Mouse (Mus musculus): ENCODE measurements around the gene Cd164l2. TPM values are rescaled to one million over a fixed set of nuclear protein-coding genes. Genes with fewer than 3 reads are reported as not detected.

Cd164l2 gene
- 6.2 and 6.9 TPM in 2 replicates for total RNA-seq (2014; rRNA removed)
- 9.6 and 11.9 TPM in 2 replicates for polyA plus RNA-seq (2015; fragmentation: Nextera tagmentation; extraction: Ambion mirVana)

- Histone ChIP-seq H3K4me1 (ENCODE audit: insufficient read depth, low read length) (no peaks in the 10 kb centered on the region), H3K4me2 (ENCODE audit: low read depth, low read length) (peak within 1 kb of the TSS; percentile 98), H3K27ac (peak within 1 kb of the TSS; percentile 59; the same call in 1 of the 2 replicates), H3K27me3 (ENCODE audit: insufficient read depth, low read length) (no peaks in the 10 kb centered on the region), H3K9ac (replicated peaks; ENCODE audit: low read length) (peak within 1 kb of the TSS; percentile 76), H3K4me3 (ENCODE audit: low read length) (peak within 1 kb of the TSS; percentile 77), H3K9me3 (ENCODE audit: low read length) (no peaks in the 10 kb centered on the region), H3K36me3 (ENCODE audit: insufficient read depth, low read length) (no peaks in the 10 kb centered on the region)
- no peak for TF ChIP-seq CTCF (IDR thresholded peaks at IDR 0.05; ENCODE audit: low read depth)
- DNase-seq (ENCODE audit: low spot score) (peak; percentile 41), ATAC-seq (peak; percentile 49; the same call in 1 of the 2 replicates)
- WGBS: 2% methylated on average over 49 of the region's 52 CpGs
Measured at GRCm38 (mm10) chr4:133211751-133212561, at the start of gene Cd164l2, which contains the start of gene Gpr3. Gene Cd164l2 (plus strand): TSS chr4:133212131. Gene Gpr3 (minus strand): TSS chr4:133212536.

- 69% methylated on average over 6 of the region's 6 CpGs for WGBS
Measured at GRCm38 (mm10) chr4:133162196-133162595, 49.7 kb upstream of the Cd164l2 start.

GRCm38 (mm10) chr4:133166773-133167172 is 45.2 kb upstream of the Cd164l2 start:
- DNase-seq (ENCODE audit: low spot score): no peak
- Histone ChIP-seq H3K4me2 (ENCODE audit: low read depth, low read length) (no peak overlapping the region), H3K27me3 (ENCODE audit: insufficient read depth, low read length) (no peaks in the 10 kb centered on the region), H3K27ac (no peak overlapping the region), H3K36me3 (ENCODE audit: insufficient read depth, low read length) (no peaks in the 10 kb centered on the region), H3K9me3 (ENCODE audit: low read length) (no peaks in the 10 kb centered on the region), H3K9ac (replicated peaks; ENCODE audit: low read length) (no peak overlapping the region), H3K4me1 (ENCODE audit: insufficient read depth, low read length) (no peaks in the 10 kb centered on the region; the same call in 1 of the 2 replicates), H3K4me3 (ENCODE audit: low read length) (no peak overlapping the region)
- 92% methylated on average over 9 of the region's 9 CpGs for WGBS
- no peak for TF ChIP-seq CTCF (IDR thresholded peaks at IDR 0.05; ENCODE audit: low read depth)
- ATAC-seq: no peak

More at GRCm38 (mm10) chr4:133162196-133162595, 49.7 kb upstream of the Cd164l2 start:
- TF ChIP-seq CTCF (IDR thresholded peaks at IDR 0.05; ENCODE audit: low read depth): no peak
- Histone ChIP-seq H3K36me3 (ENCODE audit: insufficient read depth, low read length) (no peaks in the 10 kb centered on the region), H3K4me1 (ENCODE audit: insufficient read depth, low read length) (no peaks in the 10 kb centered on the region), H3K27me3 (ENCODE audit: insufficient read depth, low read length) (no peaks in the 10 kb centered on the region), H3K4me3 (ENCODE audit: low read length) (no peak overlapping the region), H3K9ac (replicated peaks; ENCODE audit: low read length) (no peak overlapping the region), H3K9me3 (ENCODE audit: low read length) (no peaks in the 10 kb centered on the region), H3K4me2 (ENCODE audit: low read depth, low read length) (no peak overlapping the region), H3K27ac (no peak overlapping the region)
- DNase-seq (ENCODE audit: low spot score): no peak
- no peak for ATAC-seq

- no peak for TF ChIP-seq CTCF (IDR thresholded peaks at IDR 0.05; ENCODE audit: low read depth)
- H3K4me2 ChIP-seq (ENCODE audit: low read depth, low read length): no peak overlapping the region
- H3K4me3 ChIP-seq (ENCODE audit: low read length): no peak overlapping the region
- H3K9ac ChIP-seq (replicated peaks; ENCODE audit: low read length): no peak overlapping the region
- no peaks in the 10 kb centered on the region for H3K36me3 ChIP-seq (ENCODE audit: insufficient read depth, low read length)
- ATAC-seq: no peak
- no peaks in the 10 kb centered on the region for H3K9me3 ChIP-seq (ENCODE audit: low read length)
- DNase-seq (ENCODE audit: low spot score): no peak
- H3K4me1 ChIP-seq (ENCODE audit: insufficient read depth, low read length): no peaks in the 10 kb centered on the region; the same call in 1 of the 2 replicates
- 81% methylated on average over 10 of the region's 10 CpGs for WGBS
- no peaks in the 10 kb centered on the region for H3K27me3 ChIP-seq (ENCODE audit: insufficient read depth, low read length)
- H3K27ac ChIP-seq: peak overlapping the region; percentile 22; the same call in 1 of the 2 replicates
Measured at GRCm38 (mm10) chr4:133169237-133170055, 42.5 kb upstream of the Cd164l2 start.

GRCm38 (mm10) chr4:133170056-133170524 is 41.8 kb upstream of the Cd164l2 start:
- no peak for TF ChIP-seq CTCF (IDR thresholded peaks at IDR 0.05; ENCODE audit: low read depth)
- Histone ChIP-seq H3K9ac (replicated peaks; ENCODE audit: low read length) (no peak overlapping the region), H3K4me1 (ENCODE audit: insufficient read depth, low read length) (no peaks in the 10 kb centered on the region; the same call in 1 of the 2 replicates), H3K36me3 (ENCODE audit: insufficient read depth, low read length) (no peaks in the 10 kb centered on the region), H3K4me3 (ENCODE audit: low read length) (no peak overlapping the region), H3K27me3 (ENCODE audit: insufficient read depth, low read length) (no peaks in the 10 kb centered on the region), H3K27ac (peak overlapping the region; percentile 22; the same call in 1 of the 2 replicates), H3K9me3 (ENCODE audit: low read length) (no peaks in the 10 kb centered on the region), H3K4me2 (ENCODE audit: low read depth, low read length) (no peak overlapping the region)
- 61% methylated on average over 3 of the region's 3 CpGs for WGBS
- no peak for DNase-seq (ENCODE audit: low spot score)
- ATAC-seq: no peak

GRCm38 (mm10) chr4:133170616-133171015 is 41.3 kb upstream of the Cd164l2 start:
- Histone ChIP-seq H3K36me3 (ENCODE audit: insufficient read depth, low read length) (no peaks in the 10 kb centered on the region), H3K9ac (replicated peaks; ENCODE audit: low read length) (no peak overlapping the region), H3K9me3 (ENCODE audit: low read length) (no peaks in the 10 kb centered on the region), H3K4me3 (ENCODE audit: low read length) (no peak overlapping the region), H3K27ac (peak overlapping the region; percentile 22; the same call in 1 of the 2 replicates), H3K27me3 (ENCODE audit: insufficient read depth, low read length) (no peaks in the 10 kb centered on the region), H3K4me2 (ENCODE audit: low read depth, low read length) (no peak overlapping the region), H3K4me1 (ENCODE audit: insufficient read depth, low read length) (no peaks in the 10 kb centered on the region; the same call in 1 of the 2 replicates)
- TF ChIP-seq CTCF (IDR thresholded peaks at IDR 0.05; ENCODE audit: low read depth): no peak
- DNase-seq (ENCODE audit: low spot score) (peak; percentile 30), ATAC-seq (no peak)
